Mouse (Mus musculus): ENCODE measurements around the gene Pih1d1.
A peak's percentile ranks its signal among the peaks of the same experiment; 100 is the strongest.
"Not testable (repeated sequence)": the region's sequence is repeated elsewhere in the genome, so short reads cannot be mapped to it uniquely, and the experiment has no call there.

Pih1d1 gene

GRCm38 (mm10) chr7:45165701-45166100 is 11.6 kb downstream of the Pih1d1 start:
- DNase-seq (ENCODE audit: low read depth, low spot score), result no peak

- DNase-seq (ENCODE audit: low read depth, low spot score), result no peak
These were observed 12.9 kb downstream of the Pih1d1 start for GRCm38 (mm10) chr7:45166950-45167401.

GRCm38 (mm10) chr7:45167761-45168445 is 13.8 kb downstream of the Pih1d1 start:
- DNase-seq (ENCODE audit: low read depth, low spot score), result no peak

GRCm38 (mm10) chr7:45168656-45169055 is 14.6 kb downstream of the Pih1d1 start:
- DNase-seq (ENCODE audit: low read depth, low spot score), result no peak

- no peak for DNase-seq (ENCODE audit: low read depth, low spot score)
These were observed 15.4 kb downstream of the Pih1d1 start for GRCm38 (mm10) chr7:45169495-45169894.

- no peak for DNase-seq (ENCODE audit: low read depth, low spot score)
These were observed 18.9 kb downstream of the Pih1d1 start for GRCm38 (mm10) chr7:45172974-45173373.

GRCm38 (mm10) chr7:45173772-45174171 is 19.7 kb downstream of the Pih1d1 start:
- DNase-seq (ENCODE audit: low read depth, low spot score), result not testable (repeated sequence)

GRCm38 (mm10) chr7:45174567-45175280 is 20.6 kb downstream of the Pih1d1 start:
- no peak for DNase-seq (ENCODE audit: low read depth, low spot score)

GRCm38 (mm10) chr7:45175398-45175797 is 21.3 kb downstream of the Pih1d1 start:
- DNase-seq (ENCODE audit: low read depth, low spot score), result no peak

GRCm38 (mm10) chr7:45175929-45176328 is 21.8 kb downstream of the Pih1d1 start:
- no peak for DNase-seq (ENCODE audit: low read depth, low spot score)

- DNase-seq (ENCODE audit: low read depth, low spot score), result no peak
These were observed 22.3 kb downstream of the Pih1d1 start for GRCm38 (mm10) chr7:45176356-45176755.

GRCm38 (mm10) chr7:45178550-45178949 is 24.4 kb downstream of the Pih1d1 start:
- DNase-seq (ENCODE audit: low read depth, low spot score), result no peak

GRCm38 (mm10) chr7:45179469-45179868 is 25.4 kb downstream of the Pih1d1 start, which contains the start of gene Gfy:
Gfy (minus strand) TSS chr7:45179569.
- no peak for DNase-seq (ENCODE audit: low read depth, low spot score)

- no peak for DNase-seq (ENCODE audit: low read depth, low spot score)
These were observed 26.9 kb downstream of the Pih1d1 start, which contains the start of gene Pth2 for GRCm38 (mm10) chr7:45180896-45181477. Pth2 (plus strand) TSS chr7:45180995.

- no peak for DNase-seq (ENCODE audit: low read depth, low spot score)
These were observed 27.4 kb downstream of the Pih1d1 start for GRCm38 (mm10) chr7:45181540-45181939.

- peak; percentile 86 for DNase-seq (ENCODE audit: low read depth, low spot score)
These were observed 28.1 kb downstream of the Pih1d1 start for GRCm38 (mm10) chr7:45182199-45182601.

- DNase-seq (ENCODE audit: low read depth, low spot score), result no peak
These were observed 28.5 kb downstream of the Pih1d1 start for GRCm38 (mm10) chr7:45182606-45183005.

GRCm38 (mm10) chr7:45183672-45184071 is 29.6 kb downstream of the Pih1d1 start:
- DNase-seq (ENCODE audit: low read depth, low spot score), result no peak

- no peak for DNase-seq (ENCODE audit: low read depth, low spot score)
These were observed 31.8 kb downstream of the Pih1d1 start for GRCm38 (mm10) chr7:45185921-45186320.

GRCm38 (mm10) chr7:45189600-45189999 is 35.5 kb downstream of the Pih1d1 start:
- no peak for DNase-seq (ENCODE audit: low read depth, low spot score)

- DNase-seq (ENCODE audit: low read depth, low spot score), result no peak
These were observed 36.1 kb downstream of the Pih1d1 start for GRCm38 (mm10) chr7:45190186-45190585.

GRCm38 (mm10) chr7:45191161-45191560 is 37.1 kb downstream of the Pih1d1 start:
- DNase-seq (ENCODE audit: low read depth, low spot score), result no peak

Data from WW6 (cell line).